Mouse (Mus musculus) T-cell, adult 2 months (primary cell): Measurements from ENCODE around the gene Lrrc66.
"Not testable (repeated sequence)": the region's sequence is repeated elsewhere in the genome, so short reads cannot be mapped to it uniquely, and the experiment has no call there.

Source experiments
- DNase-seq: peaks from one replicate; pipeline ENCODE4 v3.0.0; 2022; ENCODE audit warnings: low spot score

The Lrrc66 gene

DNA sequence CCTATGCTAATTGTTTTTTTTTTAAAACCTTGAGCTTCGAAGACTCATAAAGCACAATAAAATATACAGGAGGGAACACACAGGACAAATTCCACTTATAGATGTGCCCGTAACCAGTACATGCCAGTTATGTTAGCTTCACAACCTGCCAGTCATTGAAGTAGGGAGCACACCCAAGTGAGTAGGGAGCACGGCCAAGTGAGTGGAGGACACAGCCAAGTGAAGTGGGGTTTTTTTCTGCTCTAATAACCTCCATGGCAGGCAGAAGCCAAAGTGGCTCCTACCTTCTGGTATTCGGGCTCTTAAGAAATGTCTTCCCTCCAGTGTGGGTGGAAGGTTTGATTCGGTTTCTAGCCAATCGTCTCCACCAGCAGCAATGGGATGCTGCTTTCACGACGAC is 19.0 kb downstream of the Lrrc66 start:
- DNase-seq, result no peak

DNA sequence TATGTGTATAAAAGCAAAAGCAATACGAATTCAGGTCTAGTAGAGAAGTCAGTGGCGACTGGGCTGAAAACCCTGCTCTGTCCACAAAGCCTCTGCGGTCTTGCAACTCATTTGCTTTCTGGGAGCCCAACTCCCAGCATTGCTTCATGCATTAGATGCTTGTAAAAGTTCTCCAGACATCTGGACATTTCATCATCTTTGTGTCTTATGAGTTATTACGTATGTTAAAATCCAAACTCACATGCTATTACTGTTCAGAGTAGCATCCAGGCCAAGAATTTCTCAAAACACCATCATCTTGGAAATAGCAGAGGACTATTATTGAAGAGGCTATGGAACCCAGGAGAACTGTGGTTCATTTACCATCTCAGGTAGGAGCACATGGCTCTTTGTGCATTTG is 21.3 kb downstream of the Lrrc66 start:
- no peak for DNase-seq

DNA sequence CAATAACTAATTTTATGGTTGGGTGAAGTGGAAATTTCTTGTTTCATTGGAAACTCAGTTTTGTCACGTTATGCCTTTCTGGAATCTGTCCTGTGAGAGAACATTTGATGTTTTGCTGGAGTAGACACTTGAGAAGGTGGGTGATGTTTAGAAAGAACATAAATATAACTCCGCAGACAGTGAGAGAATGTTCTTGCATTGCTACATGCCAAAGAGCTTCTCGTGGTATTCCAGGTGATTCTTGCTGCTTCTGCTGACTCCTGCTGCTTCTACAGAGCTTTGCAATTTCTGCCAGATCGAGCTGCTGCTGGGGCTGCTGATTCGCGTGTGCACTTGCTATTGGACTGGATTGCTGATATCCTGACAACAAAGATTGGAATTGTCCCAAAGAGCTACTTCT is 27.4 kb downstream of the Lrrc66 start:
- DNase-seq, result no peak

DNA sequence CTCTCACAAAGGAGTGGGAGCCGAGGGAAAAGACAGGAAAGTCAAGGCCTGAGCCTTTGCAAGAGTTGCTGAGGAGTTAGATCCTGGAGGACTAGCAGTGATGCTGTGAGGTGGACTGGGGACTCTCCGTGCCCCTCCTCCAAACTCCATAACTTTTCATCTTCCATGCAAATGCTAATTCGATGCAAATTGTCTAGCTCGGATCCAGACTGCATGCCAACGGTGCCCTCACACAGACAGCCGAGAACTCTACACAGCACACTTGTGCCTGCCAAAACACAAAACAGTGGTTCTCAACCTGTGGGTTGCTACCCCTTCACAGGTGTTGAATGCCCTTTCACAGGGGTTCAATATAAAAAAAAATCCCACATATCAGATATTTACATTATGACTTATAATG is 27.8 kb downstream of the Lrrc66 start:
- DNase-seq, result no peak

DNA sequence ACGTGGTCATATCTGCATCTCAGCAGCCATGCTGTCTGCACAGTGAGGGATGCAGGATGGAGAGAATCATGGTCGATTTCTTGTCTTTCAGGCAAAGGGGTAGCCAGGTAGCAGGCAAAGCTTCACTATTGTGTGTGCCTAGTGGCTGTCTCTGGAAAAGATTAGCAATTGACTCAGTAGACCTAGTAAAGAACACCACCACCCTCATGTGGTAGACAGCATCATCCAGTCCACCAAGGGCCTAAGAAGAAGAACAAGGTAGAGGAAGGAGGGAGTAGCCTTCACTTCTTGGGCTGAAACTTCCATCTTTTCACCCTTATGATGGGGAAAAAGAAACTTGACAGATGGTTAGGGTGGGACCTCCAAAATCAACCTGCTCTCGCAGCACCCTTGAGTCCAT is 29.5 kb downstream of the Lrrc66 start:
- DNase-seq, result no peak

DNA sequence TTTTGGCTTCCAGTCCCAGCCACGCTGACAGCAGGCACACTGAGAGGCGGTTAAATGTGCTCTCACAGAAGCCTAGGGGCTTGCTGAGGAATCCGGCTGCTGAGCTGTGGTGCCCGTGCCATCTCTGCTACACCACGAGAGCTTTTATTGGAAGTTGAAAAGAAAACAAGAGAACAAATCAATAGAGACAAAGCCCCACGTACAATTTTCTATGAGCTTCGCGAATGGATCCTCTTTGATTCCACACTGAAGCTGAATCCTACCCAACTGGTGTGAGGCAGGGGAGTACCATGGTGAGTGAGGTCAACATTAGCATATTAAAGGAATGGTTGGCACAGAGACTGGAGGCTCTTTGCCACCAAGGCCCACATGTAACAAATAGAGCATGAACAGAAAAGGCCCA is 31.0 kb downstream of the Lrrc66 start:
- no peak for DNase-seq

DNA sequence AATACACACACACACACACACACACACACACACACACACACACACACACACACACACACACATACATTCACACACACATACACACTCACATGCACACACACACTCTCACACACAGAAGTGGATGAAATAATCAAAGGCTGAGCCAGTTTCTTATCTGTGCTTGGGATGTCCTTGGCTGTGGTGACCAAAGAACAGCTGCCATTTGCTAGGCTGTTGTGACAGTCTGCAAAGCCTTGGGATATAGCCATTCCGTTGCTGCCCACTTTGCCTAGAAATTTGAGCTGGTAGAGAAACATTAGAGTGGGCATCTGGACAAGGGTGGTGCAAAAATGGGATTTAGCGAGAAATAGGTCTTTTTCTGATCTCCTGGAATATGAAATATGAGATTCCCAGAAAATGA is 32.3 kb downstream of the Lrrc66 start:
- DNase-seq, result no peak

DNA sequence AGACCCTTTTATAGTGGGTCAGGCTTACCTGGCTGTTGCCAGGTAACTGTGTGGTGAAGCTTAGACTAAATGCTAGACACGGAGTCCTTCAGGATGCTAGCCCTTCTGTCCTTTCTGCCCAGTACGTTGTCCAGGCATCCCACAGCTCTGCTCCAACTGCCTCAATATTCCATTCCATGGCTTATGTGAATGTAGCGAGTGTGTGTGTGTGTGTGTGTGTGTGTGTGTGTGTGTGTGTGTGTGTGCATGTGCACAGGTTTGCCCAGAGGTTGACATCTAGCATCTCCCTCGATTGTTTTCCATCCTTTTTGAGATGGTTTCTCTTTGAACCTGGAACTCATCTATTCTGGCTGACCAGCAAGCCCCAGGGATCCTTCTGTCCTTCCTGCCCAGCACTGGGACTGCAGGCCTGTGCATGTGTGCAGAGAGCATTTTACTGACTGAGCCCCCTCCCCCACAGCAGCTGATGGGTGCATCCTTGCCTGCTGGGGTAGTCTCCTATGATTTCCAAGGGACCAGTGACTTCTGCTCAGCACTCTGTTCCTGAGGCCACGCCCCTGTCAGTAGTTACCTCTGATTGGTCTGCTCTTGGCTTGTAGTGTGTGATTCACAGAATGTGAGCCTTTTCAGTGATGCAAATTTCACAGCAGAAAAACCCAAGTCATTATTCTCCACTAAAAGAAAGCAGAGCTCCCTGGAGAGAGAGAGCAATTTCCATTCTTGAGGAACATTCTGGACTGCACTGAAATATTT is 33.2 kb downstream of the Lrrc66 start:
- no peak for DNase-seq

DNA sequence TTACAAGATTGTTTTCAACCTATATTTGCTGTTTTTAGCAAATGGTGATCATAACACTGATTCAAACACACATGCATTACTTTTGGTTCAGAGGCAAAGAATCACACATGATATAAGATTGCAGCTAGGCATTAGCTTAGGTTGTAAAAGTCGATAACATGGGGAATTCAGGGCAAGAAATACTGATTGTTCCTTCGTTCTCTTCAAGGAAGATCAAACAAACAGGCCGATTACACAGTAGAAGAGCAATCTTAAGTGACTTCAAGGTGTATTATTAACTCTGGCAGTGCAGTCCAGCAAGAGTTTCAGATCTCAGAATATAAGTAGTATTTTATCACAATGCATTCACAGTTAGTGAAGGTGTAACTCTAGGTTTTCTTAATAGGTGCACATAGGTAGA is 45.2 kb downstream of the Lrrc66 start:
- DNase-seq, result no peak

DNA sequence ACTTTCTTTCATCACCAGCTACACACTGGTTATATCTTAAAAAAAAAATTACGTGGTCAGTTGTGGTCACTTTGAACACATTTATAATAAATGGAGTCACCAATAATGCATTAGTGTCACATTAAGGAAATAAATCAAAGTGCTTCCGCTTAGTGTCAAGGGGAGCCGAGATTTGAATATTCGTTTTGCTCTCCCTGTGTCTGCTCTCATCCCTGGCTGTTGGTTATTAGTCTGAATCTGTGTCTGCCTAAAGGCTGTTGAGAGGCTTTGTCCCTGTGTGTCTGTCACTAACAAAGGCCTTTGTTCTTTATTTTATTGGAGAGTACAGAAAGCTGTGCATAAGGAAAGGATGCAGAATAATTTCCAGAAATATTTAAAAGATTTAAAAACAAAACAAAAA is 45.7 kb downstream of the Lrrc66 start:
- no peak for DNase-seq

DNA sequence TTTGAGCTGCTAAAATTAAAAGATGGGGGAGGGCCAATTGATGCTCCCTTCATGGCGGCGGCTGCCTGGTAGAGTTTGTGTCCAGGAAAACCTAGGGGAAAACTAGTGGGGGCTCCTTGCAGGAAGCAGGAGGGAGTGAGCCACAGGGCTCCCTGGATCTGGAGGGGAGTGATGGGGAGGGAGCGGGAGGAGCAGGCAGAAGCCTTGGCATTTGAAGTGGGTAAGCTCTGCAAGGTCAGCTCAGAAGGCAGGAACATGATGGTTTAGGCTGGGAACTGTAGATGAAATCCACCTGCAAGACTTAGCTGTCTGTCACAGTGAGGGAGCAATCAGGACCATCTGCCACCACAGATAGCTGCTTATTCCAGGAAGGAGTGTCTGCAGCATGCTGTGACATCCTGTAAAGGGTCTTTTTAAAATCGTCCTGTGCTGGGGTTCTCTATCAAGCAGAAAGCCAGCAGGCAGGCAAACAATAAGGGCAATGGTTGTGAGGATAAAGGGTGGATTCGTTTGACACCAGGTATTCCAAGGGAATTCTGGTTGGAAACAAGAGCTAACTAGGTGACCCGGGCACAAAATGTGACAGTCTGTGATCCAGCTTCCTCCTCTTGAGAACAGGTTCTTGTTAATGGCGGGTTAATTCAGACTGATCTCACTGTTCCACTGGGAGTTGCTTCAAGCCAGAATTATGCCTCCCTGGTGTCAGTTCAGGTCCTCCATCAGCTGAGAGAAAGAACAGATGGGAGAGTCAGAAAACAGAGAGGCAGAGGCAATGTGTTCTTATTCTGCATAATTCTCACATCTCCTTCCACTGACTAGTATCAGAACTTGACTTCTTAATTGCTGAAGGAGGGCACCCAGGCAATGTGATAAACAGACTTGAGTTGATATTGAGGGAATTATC is 46.9 kb downstream of the Lrrc66 start:
- DNase-seq, result no peak

DNA sequence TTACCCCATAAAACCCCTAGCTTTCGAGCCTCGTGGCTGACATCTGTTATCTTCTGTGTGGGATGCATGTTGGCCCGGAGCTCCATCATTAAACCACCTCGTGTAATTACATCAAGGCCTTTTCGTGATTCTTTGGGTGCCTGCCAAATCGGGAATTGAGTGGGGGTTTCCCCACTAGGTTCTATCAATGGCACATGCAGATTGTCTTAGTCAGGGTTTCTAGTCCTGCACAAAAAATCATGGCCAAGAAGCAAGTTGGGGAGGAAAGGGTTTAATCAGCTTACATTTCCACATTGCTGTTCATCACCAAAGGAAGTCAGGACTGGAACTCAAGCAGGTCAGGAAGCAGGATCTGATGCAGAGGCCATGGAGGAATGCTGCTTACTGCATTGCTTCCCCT is 48.3 kb downstream of the Lrrc66 start:
- not testable (repeated sequence) for DNase-seq

DNA sequence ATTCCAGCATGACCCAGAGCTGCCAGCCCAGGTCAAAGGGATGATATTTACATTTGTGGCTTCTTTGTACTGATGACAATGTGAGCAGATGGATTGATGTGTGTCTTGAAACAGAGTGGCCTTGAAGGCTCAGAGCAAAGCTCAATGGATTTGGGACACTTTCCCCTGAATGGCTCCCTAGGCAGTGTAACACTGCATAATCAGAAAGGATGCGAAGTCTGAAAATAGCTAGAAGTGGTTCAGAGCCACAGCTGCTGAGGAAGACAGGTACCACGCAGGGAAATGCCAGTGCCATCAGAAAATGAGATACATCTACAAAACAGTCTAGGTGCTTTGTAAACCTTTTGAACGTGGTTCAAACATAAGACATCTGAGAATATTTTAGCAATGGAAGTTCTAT is 54.2 kb downstream of the Lrrc66 start:
- DNase-seq, result no peak

DNA sequence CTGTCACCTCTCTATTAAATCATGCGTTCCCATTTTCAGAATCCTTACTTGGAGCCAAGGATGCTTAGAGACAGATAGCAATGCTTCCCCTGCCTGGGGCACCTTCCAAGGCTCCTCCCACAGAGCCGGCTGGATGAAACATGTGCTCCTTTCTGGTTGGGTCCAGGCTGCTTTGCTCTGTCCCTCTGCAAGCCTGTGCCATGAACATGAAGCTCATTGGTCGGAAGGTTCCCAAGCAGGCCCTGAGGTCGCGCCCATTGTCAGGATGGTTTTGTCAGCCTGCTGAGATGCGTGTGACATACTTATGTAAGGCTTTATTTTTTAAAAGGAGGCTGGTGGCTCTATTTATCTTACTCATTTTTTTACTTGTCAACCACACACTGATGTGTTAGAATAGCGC is 55.6 kb downstream of the Lrrc66 start:
- no peak for DNase-seq

DNA sequence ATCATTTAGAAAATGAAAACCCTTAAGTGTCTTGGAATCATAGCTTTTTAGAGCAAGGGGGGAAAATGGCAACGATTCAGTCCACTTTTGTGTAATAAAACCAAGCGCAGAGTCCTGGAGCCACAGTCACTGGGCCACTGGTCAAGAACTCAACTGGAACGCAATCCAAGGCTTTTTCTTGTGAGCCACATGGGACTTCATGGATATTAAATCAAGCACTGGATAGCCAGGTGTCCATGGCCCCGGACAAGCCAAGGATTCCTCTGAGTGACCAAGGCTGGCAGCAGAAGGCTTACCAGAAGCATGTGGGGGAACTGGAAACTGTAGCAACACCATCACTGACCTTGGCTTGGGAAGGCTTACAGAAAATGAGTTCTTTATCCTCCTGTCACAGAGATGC is 57.7 kb downstream of the Lrrc66 start:
- no peak for DNase-seq

DNA sequence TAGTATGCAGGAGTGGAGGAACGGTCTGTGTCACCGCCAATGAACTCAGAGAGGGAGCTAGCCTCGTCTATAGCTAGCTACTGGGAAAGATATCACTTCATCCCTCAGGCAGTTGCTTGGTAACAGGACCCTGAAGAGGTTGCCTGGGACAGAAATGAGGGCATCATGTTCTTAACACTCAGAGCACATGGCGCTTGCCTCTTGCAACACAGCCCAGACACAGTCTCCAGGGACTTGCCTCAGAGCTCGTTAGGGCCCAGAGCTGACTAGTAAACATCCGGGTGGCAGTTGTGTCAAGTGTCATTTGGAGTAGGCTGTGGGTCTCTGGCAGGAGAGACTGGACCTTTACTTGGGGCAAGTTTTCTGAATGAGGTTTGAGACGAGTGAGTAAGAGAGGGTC is 58.5 kb downstream of the Lrrc66 start:
- no peak for DNase-seq

DNA sequence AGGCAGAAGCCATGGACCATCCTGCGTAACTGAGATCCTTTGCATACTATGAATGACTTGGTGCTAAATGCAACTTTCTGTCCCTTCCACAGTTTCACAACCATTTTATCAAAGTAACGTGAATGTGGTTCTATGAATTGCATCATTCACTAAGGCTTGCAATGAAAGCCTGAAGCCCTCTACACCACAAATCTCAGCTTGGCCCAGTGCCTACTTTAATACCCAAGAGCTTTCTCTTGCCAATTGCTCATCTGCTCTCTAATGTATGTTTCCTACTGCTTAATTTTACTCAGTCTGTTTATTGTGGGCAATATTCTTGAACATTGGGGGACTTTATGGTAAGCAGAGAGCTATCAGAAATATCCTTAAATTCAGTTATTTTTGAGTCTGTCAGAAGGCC is 59.5 kb downstream of the Lrrc66 start:
- DNase-seq, result no peak

DNA sequence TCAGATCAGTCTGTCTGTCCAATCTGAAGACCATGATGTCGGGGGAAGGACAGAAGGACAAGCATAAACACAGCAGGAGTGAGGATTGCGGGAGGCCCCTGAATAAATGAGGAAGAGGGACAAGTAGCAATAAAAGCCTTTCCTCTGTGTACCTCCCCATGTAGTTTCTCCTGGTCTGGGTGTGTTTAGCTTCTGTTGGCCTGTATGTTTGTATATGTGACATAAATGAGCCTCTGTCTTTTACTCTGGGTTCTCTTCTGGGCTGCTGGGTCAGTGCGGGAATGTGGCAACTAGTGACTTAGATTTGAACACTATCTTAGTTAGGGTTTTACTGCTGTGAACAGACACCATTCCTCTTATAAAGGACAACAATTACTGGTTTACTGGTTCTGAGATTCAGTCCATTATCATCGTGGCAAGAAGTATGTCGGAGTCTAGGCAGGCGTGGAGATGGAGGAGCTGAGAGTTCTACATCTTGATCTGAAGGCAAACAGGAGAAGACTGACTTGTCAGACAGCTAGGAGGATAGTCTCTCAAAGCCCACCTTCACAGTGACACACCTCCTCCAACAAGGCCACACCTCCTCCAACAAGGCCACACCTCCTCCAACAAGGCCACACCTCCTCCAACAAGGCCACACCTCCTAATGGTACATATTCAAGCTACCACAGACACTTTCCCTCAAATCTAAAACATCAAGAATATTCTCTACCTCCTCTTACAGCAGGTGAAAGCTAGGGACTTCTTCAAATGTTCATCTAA is 60.8 kb downstream of the Lrrc66 start:
- no peak for DNase-seq

DNA sequence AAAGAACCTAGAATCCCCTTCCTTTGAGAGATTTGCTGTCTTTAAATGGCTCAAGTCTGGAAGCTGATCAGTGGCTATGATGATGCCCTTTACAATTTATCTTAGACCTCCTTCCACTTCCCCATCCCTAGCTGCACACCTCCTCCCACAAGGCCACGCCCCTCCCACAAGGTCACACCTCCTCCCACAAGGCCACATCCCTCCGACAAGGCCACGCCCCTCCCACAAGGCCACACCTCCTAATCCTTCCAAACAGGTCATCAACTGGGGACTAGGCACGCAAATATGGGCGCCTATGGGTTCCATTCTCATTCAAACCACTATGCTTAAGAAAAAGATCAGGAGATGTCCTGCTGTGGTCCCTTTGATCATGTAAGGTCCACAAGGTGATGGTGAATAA is 63.1 kb downstream of the Lrrc66 start:
- DNase-seq, result no peak

DNA sequence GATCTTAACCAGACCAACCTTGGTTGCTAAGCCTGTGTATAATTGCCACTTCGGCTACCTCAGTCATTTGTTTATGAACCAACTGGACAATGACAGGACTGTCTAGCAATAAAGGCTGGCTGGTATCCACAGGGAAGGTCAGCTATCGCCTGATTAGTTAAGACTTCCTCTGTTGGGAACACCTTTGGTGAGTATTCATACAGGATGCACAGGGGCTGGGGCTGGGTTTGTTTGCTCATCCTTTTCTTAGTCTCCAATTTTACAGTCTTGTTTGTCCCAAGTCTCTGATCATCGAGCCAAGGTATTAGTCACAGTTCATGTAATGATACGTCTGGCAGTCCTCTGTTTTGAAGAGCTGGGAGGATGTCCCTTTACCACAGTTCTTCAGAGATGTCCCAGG is 65.4 kb downstream of the Lrrc66 start:
- no peak for DNase-seq

DNA sequence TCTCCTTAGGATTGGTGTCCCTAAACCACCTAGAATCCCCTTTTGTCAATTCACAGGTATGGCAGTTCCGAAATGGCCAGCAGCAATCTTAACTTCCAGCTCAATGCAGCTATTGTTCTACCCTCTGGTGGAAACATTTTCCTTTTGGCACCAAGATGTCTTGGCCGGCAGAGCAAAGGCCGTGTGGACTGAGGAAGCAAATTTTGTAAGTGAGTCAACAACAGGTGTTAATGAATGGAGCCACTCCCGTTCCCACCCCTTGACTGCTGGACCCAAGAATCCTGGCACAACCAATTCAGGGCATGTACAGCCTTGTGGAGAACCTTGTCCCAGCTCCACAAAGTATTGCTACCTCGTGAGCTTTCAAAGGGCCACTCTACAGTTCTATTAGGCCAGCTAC is 66.2 kb downstream of the Lrrc66 start:
- no peak for DNase-seq

DNA sequence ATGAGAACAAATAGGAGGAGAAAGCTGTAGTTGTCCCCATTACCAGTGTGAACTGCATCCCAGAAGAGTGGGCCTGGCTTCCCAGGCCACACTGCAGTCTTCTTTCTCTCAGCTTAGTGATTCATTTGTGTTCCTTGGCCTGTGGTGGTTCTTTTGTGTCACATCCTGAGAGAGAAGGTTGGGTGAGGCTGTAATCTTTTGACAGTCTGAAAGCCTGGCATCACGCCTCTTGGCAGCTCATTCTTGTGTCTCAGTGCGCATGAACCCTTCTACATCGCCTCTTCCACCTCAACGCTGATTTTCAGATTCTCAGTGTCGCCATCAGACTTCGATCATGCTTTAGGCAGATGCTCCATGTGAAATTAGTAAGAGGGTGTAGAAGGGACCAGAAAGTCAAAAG is 68.3 kb downstream of the Lrrc66 start:
- DNase-seq, result no peak

DNA sequence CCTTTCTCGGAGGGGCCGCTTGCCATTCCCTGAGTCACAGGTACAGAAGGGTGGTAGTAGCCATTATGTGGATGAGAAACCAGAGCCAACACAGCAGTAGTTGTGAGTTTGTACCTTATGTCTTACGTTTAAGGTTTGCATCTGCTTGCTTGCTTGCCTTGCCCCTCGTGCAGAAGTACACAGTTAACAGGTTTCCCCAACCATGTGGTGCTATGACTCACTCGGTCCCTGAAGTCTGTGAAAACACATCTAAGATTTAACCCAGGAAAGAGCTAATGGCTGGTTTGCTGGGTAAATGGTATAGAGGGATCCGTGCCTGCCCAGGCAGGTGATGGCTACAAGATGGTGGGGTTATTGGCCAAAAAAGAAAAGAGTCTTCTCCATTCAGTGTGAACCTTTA is 73.6 kb downstream of the Lrrc66 start:
- DNase-seq, result no peak
